Mouse (Mus musculus) embryonic facial prominence, embryonic 12.5 days (tissue): ENCODE results near the gene Aqp12. TPM values are rescaled to one million over a fixed set of nuclear protein-coding genes. Genes with fewer than 3 reads are reported as not detected.
A peak's percentile ranks its signal among the peaks of the same experiment; 100 is the strongest.
"Not testable (repeated sequence)": the region's sequence is repeated elsewhere in the genome, so short reads cannot be mapped to it uniquely, and the experiment has no call there.

Experiments
- ATAC-seq: fragments of 200-750 bp; cut with Nextera tagmentation; 2 replicates; pipeline ENCODE4 v1.8.0; 2017; ENCODE audit not compliant: insufficient number of reproducible peaks, insufficient read depth, low FRiP score, low TSS enrichment
- H3K27ac ChIP-seq: fragments of 300-500 bp; sonication (generic); 2 replicates; pipeline ENCODE4 v1.5.1; 2016; ENCODE audit warnings: mild to moderate bottlenecking
- H3K27me3 ChIP-seq: fragments of 300-500 bp; sonication (generic); 2 replicates; pipeline ENCODE4 v1.6.1; 2016; ENCODE audit warnings: mild to moderate bottlenecking, moderate library complexity
- H3K36me3 ChIP-seq: fragments of 300-500 bp; sonication (generic); 2 replicates; pipeline ENCODE4 v1.6.1; 2016; ENCODE audit warnings: mild to moderate bottlenecking
- H3K4me1 ChIP-seq: fragments of 300-500 bp; sonication (generic); 2 replicates; pipeline ENCODE4 v1.6.1; 2016
- H3K4me2 ChIP-seq: fragments of 300-500 bp; sonication (generic); replicated peaks from 2 replicates; pipeline ENCODE4 v1.6.1; 2016; ENCODE audit warnings: mild to moderate bottlenecking, moderate library complexity
- H3K4me3 ChIP-seq: fragments of 300-500 bp; sonication (generic); 2 replicates; pipeline ENCODE4 v1.5.1; 2016; ENCODE audit warnings: mild to moderate bottlenecking
- H3K9ac ChIP-seq: fragments of 300-500 bp; sonication (generic); 2 replicates; pipeline ENCODE4 v1.6.1; 2016; ENCODE audit warnings: mild to moderate bottlenecking, moderate library complexity
- H3K9me3 ChIP-seq: fragments of 300-500 bp; sonication (generic); 2 replicates; pipeline ENCODE4 v1.6.1; 2016; ENCODE audit warnings: mild to moderate bottlenecking, moderate library complexity
- WGBS: fragments of 180-500 bp; shearing (Covaris S2); methylation state at CpG from one replicate; pipeline ENCODE4 v1.1.7; 2016; 5-methylcytosine and 5-hydroxymethylcytosine counted together
- polyA plus RNA-seq: library from polyadenylated mRNA; unstranded; fragments of >200 nt; fragmentation: Nextera tagmentation; extraction: Ambion mirVana; gene quantifications from 2 replicates; pipeline ENCODE4 v1.2.1, GENCODE M21; 2016

The Aqp12 gene
- not detected in 2 replicates for polyA plus RNA-seq

- no peak for ATAC-seq
- no peaks in the 10 kb centered on the region for H3K36me3 ChIP-seq
- no peaks in the 10 kb centered on the region for H3K4me1 ChIP-seq
- H3K9me3 ChIP-seq = no peaks in the 10 kb centered on the region
- no peak within 1 kb of the TSS for H3K4me3 ChIP-seq
- H3K4me2 ChIP-seq = no peak within 1 kb of the TSS
- no peaks in the 10 kb centered on the region for H3K27me3 ChIP-seq
- 71% methylated on average over 7 of the region's 7 CpGs for WGBS
- H3K27ac ChIP-seq = no peak within 1 kb of the TSS
- no peak within 1 kb of the TSS for H3K9ac ChIP-seq
Measured at GRCm38 (mm10) chr1:93006061-93006460, at the start of gene Aqp12. TSS of gene Aqp12 (plus strand) at chr1:93006334.

GRCm38 (mm10) chr1:92956571-92957335 lies 49.4 kb upstream of the Aqp12 start:
- H3K9ac ChIP-seq, ATAC-seq, H3K27ac ChIP-seq, H3K27me3 ChIP-seq, H3K4me3 ChIP-seq, H3K9me3 ChIP-seq, H3K4me1 ChIP-seq, H3K36me3 ChIP-seq: not testable (repeated sequence)
- peak overlapping the region; percentile 42 for H3K4me2 ChIP-seq
- 10% methylated on average over 11 of the region's 11 CpGs for WGBS

- Histone ChIP-seq H3K27ac (no peak overlapping the region), H3K36me3 (no peaks in the 10 kb centered on the region), H3K9ac (no peak overlapping the region), H3K4me3 (no peak overlapping the region), H3K9me3 (no peaks in the 10 kb centered on the region), H3K27me3 (no peaks in the 10 kb centered on the region), H3K4me1 (no peaks in the 10 kb centered on the region), H3K4me2 (no peak overlapping the region)
- WGBS = 89% methylated on average over 1 of the region's 1 CpGs
- no peak for ATAC-seq
Measured at GRCm38 (mm10) chr1:92958999-92959398, 47.1 kb upstream of the Aqp12 start.

GRCm38 (mm10) chr1:92970791-92971190 lies 35.3 kb upstream of the Aqp12 start:
- H3K4me3 ChIP-seq, H3K4me1 ChIP-seq, H3K36me3 ChIP-seq, H3K4me2 ChIP-seq, H3K27me3 ChIP-seq, H3K9me3 ChIP-seq, ATAC-seq, H3K9ac ChIP-seq, H3K27ac ChIP-seq: not testable (repeated sequence)
- WGBS = 87% methylated on average over 6 of the region's 6 CpGs

- Histone ChIP-seq H3K4me3 (no peak overlapping the region), H3K27me3 (no peaks in the 10 kb centered on the region), H3K27ac (no peak overlapping the region), H3K9me3 (no peaks in the 10 kb centered on the region), H3K4me2 (no peak overlapping the region), H3K4me1 (no peaks in the 10 kb centered on the region), H3K36me3 (no peaks in the 10 kb centered on the region), H3K9ac (no peak overlapping the region)
- WGBS = 92% methylated on average over 7 of the region's 7 CpGs
- no peak for ATAC-seq
Measured at GRCm38 (mm10) chr1:92971879-92972795, 34.0 kb upstream of the Aqp12 start.

GRCm38 (mm10) chr1:92972854-92973253 lies 33.3 kb upstream of the Aqp12 start:
- Histone ChIP-seq H3K9me3 (no peaks in the 10 kb centered on the region), H3K27me3 (0 out of 2 replicates have a peak, but pooled peaks cover under 1% of the 10 kb centered on the region), H3K9ac (no peak overlapping the region), H3K27ac (no peak overlapping the region), H3K36me3 (no peaks in the 10 kb centered on the region), H3K4me3 (no peak overlapping the region), H3K4me2 (no peak overlapping the region), H3K4me1 (no peaks in the 10 kb centered on the region)
- ATAC-seq = no peak
- WGBS = 71% methylated on average over 1 of the region's 1 CpGs

- 0 out of 2 replicates have a peak, but pooled peaks cover 5% of the 10 kb centered on the region for H3K27me3 ChIP-seq
- H3K4me2 ChIP-seq = no peak overlapping the region
- H3K9ac ChIP-seq = no peak overlapping the region
- WGBS = 55% methylated on average over 6 of the region's 6 CpGs
- H3K4me1 ChIP-seq = no peaks in the 10 kb centered on the region
- H3K27ac ChIP-seq = no peak overlapping the region
- H3K4me3 ChIP-seq = no peak overlapping the region
- H3K9me3 ChIP-seq = no peaks in the 10 kb centered on the region
- 0 out of 2 replicates have a peak, but pooled peaks have one; percentile 17 for ATAC-seq
- no peaks in the 10 kb centered on the region for H3K36me3 ChIP-seq
Measured at GRCm38 (mm10) chr1:92976141-92976566, 30.0 kb upstream of the Aqp12 start.

- H3K36me3 ChIP-seq = no peaks in the 10 kb centered on the region
- 44% methylated on average over 7 of the region's 7 CpGs for WGBS
- no peak overlapping the region for H3K9ac ChIP-seq
- no peaks in the 10 kb centered on the region for H3K9me3 ChIP-seq
- 0 out of 2 replicates have a peak, but pooled peaks cover 5% of the 10 kb centered on the region for H3K27me3 ChIP-seq
- no peak for ATAC-seq
- H3K4me1 ChIP-seq = no peaks in the 10 kb centered on the region
- H3K4me3 ChIP-seq = no peak overlapping the region
- no peak overlapping the region for H3K27ac ChIP-seq
- no peak overlapping the region for H3K4me2 ChIP-seq
Measured at GRCm38 (mm10) chr1:92978645-92979044, 27.5 kb upstream of the Aqp12 start.

- no peaks in the 10 kb centered on the region for H3K36me3 ChIP-seq
- H3K4me1 ChIP-seq = no peaks in the 10 kb centered on the region
- H3K27ac ChIP-seq = no peak overlapping the region
- H3K27me3 ChIP-seq = 0 out of 2 replicates have a peak, but pooled peaks cover 5% of the 10 kb centered on the region
- 0 out of 2 replicates have a peak, but pooled peaks have one; percentile 30 for ATAC-seq
- H3K9ac ChIP-seq = no peak overlapping the region
- WGBS = 29% methylated on average over 11 of the region's 11 CpGs
- H3K9me3 ChIP-seq = no peaks in the 10 kb centered on the region
- H3K4me3 ChIP-seq = no peak overlapping the region
- H3K4me2 ChIP-seq = no peak overlapping the region
Measured at GRCm38 (mm10) chr1:92979073-92979602, 27.0 kb upstream of the Aqp12 start.

- Histone ChIP-seq H3K9ac (no peak overlapping the region), H3K27ac (no peak overlapping the region), H3K4me1 (no peaks in the 10 kb centered on the region), H3K4me3 (no peak overlapping the region), H3K27me3 (0 out of 2 replicates have a peak, but pooled peaks cover 5% of the 10 kb centered on the region), H3K9me3 (no peaks in the 10 kb centered on the region), H3K36me3 (no peaks in the 10 kb centered on the region), H3K4me2 (no peak overlapping the region)
- ATAC-seq = no peak
- 79% methylated on average over 7 of the region's 7 CpGs for WGBS
Measured at GRCm38 (mm10) chr1:92981056-92981845, 24.9 kb upstream of the Aqp12 start.
